ENCODE assay signal across 20 mouse cellular contexts in the genomic region with DNA sequence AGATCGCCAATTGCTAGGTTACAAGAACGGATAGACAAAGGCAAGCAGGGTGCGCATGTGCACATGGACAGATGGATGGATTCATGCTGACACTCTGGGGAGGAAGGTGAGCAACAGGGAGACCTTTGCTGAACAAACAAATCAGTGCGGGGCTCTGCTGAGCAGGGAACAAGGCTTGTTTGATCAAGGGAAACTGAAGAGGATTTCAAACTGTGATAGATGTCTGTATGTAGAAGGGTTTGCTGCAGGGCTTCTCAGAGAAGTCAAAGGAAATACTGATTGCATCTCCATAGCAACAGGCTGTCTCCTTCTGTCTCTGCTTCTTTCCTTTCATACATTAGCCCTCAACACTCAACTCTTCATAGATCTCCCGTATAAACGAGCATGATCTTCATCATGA.
A peak's percentile ranks its signal among the peaks of the same experiment; 100 is the strongest.
DNase-seq lines count a peak whose midpoint lies in the region; ATAC-seq lines count a peak whose summit lies in the region.
"Had no signal": no experiment of that assay in that cellular context is flagged by ENCODE, and none has a peak within 500 bp of the region (broad histone marks: within the 10 kb centered on the region; RNA-seq: fewer than 3 reads in every experiment).

No protein-coding gene starts in this region.

- H3K9me3 ChIP-seq in midbrain, embryonic 13.5 days: no peaks in the 10 kb centered on the region
- H3K9me3 ChIP-seq: embryonic facial prominence, embryonic 15.5 days; heart, embryonic 13.5 days; limb, embryonic 12.5 days; lung, embryonic 15.5 days; midbrain, embryonic 12.5 days had no signal

- H3K9ac ChIP-seq in midbrain, embryonic 13.5 days (replicated peaks): no peak overlapping the region
- H3K9ac ChIP-seq: embryonic facial prominence, embryonic 15.5 days; heart, embryonic 13.5 days; limb, embryonic 12.5 days; liver, embryonic 14.5 days; lung, embryonic 15.5 days; midbrain, embryonic 12.5 days had no signal

- H3K36me3 ChIP-seq in midbrain, embryonic 13.5 days: no peaks in the 10 kb centered on the region
- H3K36me3 ChIP-seq: embryonic facial prominence, embryonic 15.5 days; heart, embryonic 13.5 days; limb, embryonic 12.5 days; lung, embryonic 15.5 days; midbrain, embryonic 12.5 days had no signal

- H3K27me3 ChIP-seq in midbrain, embryonic 13.5 days: no peaks in the 10 kb centered on the region
- H3K27me3 ChIP-seq: embryonic facial prominence, embryonic 15.5 days; heart, embryonic 13.5 days; limb, embryonic 12.5 days; lung, embryonic 15.5 days; midbrain, embryonic 12.5 days had no signal

- WGBS in midbrain, embryonic 13.5 days: 37% methylated on average over 6 of the region's 6 CpGs

- peak overlapping the region; percentile 39; the same call in 1 of the 2 replicates for H3K27ac ChIP-seq in midbrain, embryonic 13.5 days
- H3K27ac ChIP-seq: embryonic facial prominence, embryonic 15.5 days; heart, embryonic 13.5 days; limb, embryonic 12.5 days; liver, embryonic 14.5 days; lung, embryonic 15.5 days; midbrain, embryonic 12.5 days; stomach, postnatal 0 days had no signal

- peak; percentile 65; the same call in 1 of the 2 replicates for ATAC-seq in midbrain, embryonic 13.5 days
- ATAC-seq in megakaryocyte, adult 5-6 weeks (ENCODE audit: poor library complexity, severe bottlenecking): no peak

- H3K4me1 ChIP-seq in midbrain, embryonic 13.5 days (replicated peaks): peaks cover 6% of the 10 kb centered on the region
- H3K4me1 ChIP-seq: embryonic facial prominence, embryonic 15.5 days; heart, embryonic 13.5 days; lung, embryonic 15.5 days had no signal

- H3K4me2 ChIP-seq in midbrain, embryonic 13.5 days (replicated peaks): no peak overlapping the region
- H3K4me2 ChIP-seq: embryonic facial prominence, embryonic 15.5 days; heart, embryonic 13.5 days; limb, embryonic 12.5 days; lung, embryonic 15.5 days; midbrain, embryonic 12.5 days had no signal

- peak; percentile 45 for DNase-seq in heart, adult 11 months
- no peak for DNase-seq in heart, adult 18-20 months
- peak; percentile 20 to 32 for DNase-seq in right cerebral cortex, postnatal 10 days (ENCODE audit: low spot score in 2 of 2)
- DNase-seq in right cerebral cortex, postnatal 14 days: no peak
- DNase-seq in left cerebral cortex, adult 11 months (ENCODE audit: low spot score): no peak
- DNase-seq: adrenal gland, adult 2 months; cerebellum, adult 9-11 months; kidney, adult 8-10 months; kidney, postnatal 36 days; lung, postnatal 4 days; retina, postnatal 1 day had no signal

- H3K4me3 ChIP-seq in midbrain, embryonic 13.5 days (replicated peaks): no peak overlapping the region
- H3K4me3 ChIP-seq: embryonic facial prominence, embryonic 15.5 days; heart, embryonic 13.5 days; limb, embryonic 12.5 days; lung, embryonic 15.5 days; midbrain, embryonic 12.5 days had no signal

Comparison
In these comparisons a context has a peak if more than half of its experiments do, and no peak if none do; other contexts are left out.
1. DNase-seq: peak in heart, adult 11 months (single experiment) and right cerebral cortex, postnatal 10 days (2 of 2); none in heart, adult 18-20 months (0 of 2), right cerebral cortex, postnatal 14 days (single experiment) and left cerebral cortex, adult 11 months (single experiment).